In genomic region chr1:88701870-88702661, GRCm38 (mm10) we compare ENCODE assay signal across 7 mouse cellular contexts. TPM values are rescaled to one million over a fixed set of nuclear protein-coding genes. Genes with fewer than 3 reads are reported as not detected.
A peak's percentile ranks its signal among the peaks of the same experiment; 100 is the strongest.
DNase-seq lines count a peak whose midpoint lies in the region; ATAC-seq and TF ChIP-seq lines count a peak whose summit lies in the region.

Arl4c (minus strand) TSS chr1:88702221.

- H3K4me3 ChIP-seq in embryonic facial prominence, embryonic 11.5 days (ENCODE audit: low read depth, low read length): peak within 1 kb of the TSS; percentile 78
- H3K4me3 ChIP-seq in heart, adult 2 months: peak within 1 kb of the TSS; percentile 81
- H3K4me3 ChIP-seq in kidney, adult 2 months (ENCODE audit: insufficient read depth, low read depth, low read length): peak within 1 kb of the TSS; percentile 52
- H3K4me3 ChIP-seq in limb, embryonic 13.5 days: peak within 1 kb of the TSS; percentile 84
- peak within 1 kb of the TSS; percentile 97 for H3K4me3 ChIP-seq in midbrain, embryonic 14.5 days (replicated peaks; ENCODE audit: low read depth, low read length)

- TF ChIP-seq EP300 in heart, adult 2 months (IDR thresholded peaks at IDR 0.05; ENCODE audit: insufficient read depth, low read depth, low read length): no peak

- WGBS in embryonic facial prominence, embryonic 11.5 days: under 1% methylated on average over 90 of the region's 91 CpGs
- 1% methylated on average over 89 of the region's 91 CpGs for WGBS in heart, adult 2 months
- 1% methylated on average over 89 of the region's 91 CpGs for WGBS in kidney, adult 2 months
- WGBS in limb, embryonic 13.5 days: under 1% methylated on average over 89 of the region's 91 CpGs
- under 1% methylated on average over 91 of the region's 91 CpGs for WGBS in midbrain, embryonic 14.5 days

- no peaks in the 10 kb centered on the region for H3K27me3 ChIP-seq in embryonic facial prominence, embryonic 11.5 days (ENCODE audit: control insufficient read depth, insufficient read depth, low read length)
- H3K27me3 ChIP-seq in heart, adult 2 months (ENCODE audit: control insufficient read depth, insufficient read depth, low read length): no peaks in the 10 kb centered on the region
- H3K27me3 ChIP-seq in kidney, adult 2 months (replicated peaks; ENCODE audit: control insufficient read depth, insufficient read depth, low read length): no peaks in the 10 kb centered on the region
- H3K27me3 ChIP-seq in limb, embryonic 13.5 days: 0 out of 2 replicates have a peak, but pooled peaks cover 4% of the 10 kb centered on the region
- H3K27me3 ChIP-seq in midbrain, embryonic 14.5 days (ENCODE audit: control insufficient read depth, insufficient read depth, low read length): no peaks in the 10 kb centered on the region

- peak; percentile 80 for ATAC-seq in embryonic facial prominence, embryonic 11.5 days (replicated peaks; ENCODE audit: insufficient number of reproducible peaks, low FRiP score, low TSS enrichment, low read depth)
- ATAC-seq in limb, embryonic 13.5 days (ENCODE audit: low FRiP score, low read depth): peak; percentile 89
- peak; percentile 82 for ATAC-seq in midbrain, embryonic 14.5 days (ENCODE audit: low FRiP score, low TSS enrichment)

- H3K9me3 ChIP-seq in embryonic facial prominence, embryonic 11.5 days (replicated peaks; ENCODE audit: control insufficient read depth, low read length): no peaks in the 10 kb centered on the region
- no peaks in the 10 kb centered on the region for H3K9me3 ChIP-seq in limb, embryonic 13.5 days
- H3K9me3 ChIP-seq in midbrain, embryonic 14.5 days (ENCODE audit: control insufficient read depth, low read length): no peaks in the 10 kb centered on the region

- peak within 1 kb of the TSS; percentile 84 for H3K4me2 ChIP-seq in embryonic facial prominence, embryonic 11.5 days (ENCODE audit: low read depth, low read length)
- H3K4me2 ChIP-seq in limb, embryonic 13.5 days (replicated peaks): peak within 1 kb of the TSS; percentile 90
- H3K4me2 ChIP-seq in midbrain, embryonic 14.5 days (ENCODE audit: low read length): peak within 1 kb of the TSS; percentile 89

- peak; percentile 35 for TF ChIP-seq CTCF in heart, adult 2 months (IDR thresholded peaks at IDR 0.05)
- no peak for TF ChIP-seq CTCF in kidney, adult 2 months (conservative IDR thresholded peaks at IDR 0.05; ENCODE audit: insufficient read depth, insufficient read length, low read depth, low read length)

- peak within 1 kb of the TSS; percentile 83 for H3K27ac ChIP-seq in embryonic facial prominence, embryonic 11.5 days (replicated peaks; ENCODE audit: low read depth, low read length)
- peak within 1 kb of the TSS; percentile 88 for H3K27ac ChIP-seq in heart, adult 2 months
- peak within 1 kb of the TSS; percentile 45 for H3K27ac ChIP-seq in kidney, adult 2 months (ENCODE audit: insufficient read depth, low read depth, low read length)
- H3K27ac ChIP-seq in limb, embryonic 13.5 days: peak within 1 kb of the TSS; percentile 85
- peak within 1 kb of the TSS; percentile 99 for H3K27ac ChIP-seq in midbrain, embryonic 14.5 days (replicated peaks; ENCODE audit: low read depth, low read length)

- no peaks in the 10 kb centered on the region; the same call in 1 of the 2 replicates for H3K79me2 ChIP-seq in heart, adult 2 months (replicated peaks; ENCODE audit: control insufficient read depth, insufficient read depth, low read length)

- no peaks in the 10 kb centered on the region for H3K36me3 ChIP-seq in embryonic facial prominence, embryonic 11.5 days (replicated peaks; ENCODE audit: control insufficient read depth, insufficient read depth, low read depth, low read length)
- H3K36me3 ChIP-seq in heart, adult 2 months (ENCODE audit: control insufficient read depth, insufficient read depth, low read length): no peaks in the 10 kb centered on the region
- no peaks in the 10 kb centered on the region for H3K36me3 ChIP-seq in kidney, adult 2 months (ENCODE audit: control insufficient read depth, insufficient read depth, low read length)
- peaks cover 9% of the 10 kb centered on the region; the same call in 1 of the 2 replicates for H3K36me3 ChIP-seq in limb, embryonic 13.5 days
- peaks cover 10% of the 10 kb centered on the region for H3K36me3 ChIP-seq in midbrain, embryonic 14.5 days (ENCODE audit: control insufficient read depth, insufficient read depth, low read length)

- TF ChIP-seq POLR2A in heart, adult 2 months (IDR thresholded peaks at IDR 0.05; ENCODE audit: insufficient read depth, low read depth, low read length): peak; percentile 59; the same call in 1 of the 2 replicates
- TF ChIP-seq POLR2A in kidney, adult 2 months (IDR thresholded peaks at IDR 0.05; ENCODE audit: low read depth, low read length): no peak

- H3K9ac ChIP-seq in embryonic facial prominence, embryonic 11.5 days (replicated peaks; ENCODE audit: low read length): peak within 1 kb of the TSS; percentile 85
- H3K9ac ChIP-seq in heart, adult 2 months (ENCODE audit: low read depth, low read length): peak within 1 kb of the TSS; percentile 74
- H3K9ac ChIP-seq in limb, embryonic 13.5 days: peak within 1 kb of the TSS; percentile 88
- peak within 1 kb of the TSS; percentile 99 for H3K9ac ChIP-seq in midbrain, embryonic 14.5 days (replicated peaks; ENCODE audit: low read length)

- DNase-seq in adrenal gland, postnatal 25 days: peak; percentile 89
- DNase-seq in embryonic facial prominence, embryonic 11.5 days (ENCODE audit: low spot score): peak; percentile 84
- DNase-seq in heart, adult 2 months: peak; percentile 91 to 92
- peak; percentile 82 for DNase-seq in kidney, adult 2 months
- DNase-seq in midbrain, embryonic 14.5 days: peak; percentile 91
- DNase-seq in spleen, adult 12 weeks (ENCODE audit: low spot score): peak; percentile 42

- H3K4me1 ChIP-seq in embryonic facial prominence, embryonic 11.5 days (ENCODE audit: control insufficient read depth, insufficient read depth, low read length): no peaks in the 10 kb centered on the region; the same call in 1 of the 2 replicates
- H3K4me1 ChIP-seq in heart, adult 2 months (ENCODE audit: control insufficient read depth, insufficient read depth, low read length): peaks cover 5% of the 10 kb centered on the region
- H3K4me1 ChIP-seq in kidney, adult 2 months (ENCODE audit: control insufficient read depth, insufficient read depth, low read length): no peaks in the 10 kb centered on the region
- H3K4me1 ChIP-seq in limb, embryonic 13.5 days: peaks cover 33% of the 10 kb centered on the region
- peaks cover 18% of the 10 kb centered on the region; the same call in 1 of the 2 replicates for H3K4me1 ChIP-seq in midbrain, embryonic 14.5 days (ENCODE audit: control insufficient read depth, insufficient read depth, low read length)

- intact Hi-C loops in heart, adult 2 months (cut with DNase I): loop anchor here (5.0 kb wide), 2 partner anchors 40 to 65 kb away; no protein-coding TSS in a partner anchor

RNA-seq across cellular contexts. Expression of gene Arl4c, which starts in this region (rescaled TPM):
- 11.0 and 12.0 TPM in 2 replicates for total RNA-seq in adrenal gland, postnatal 25 days (2021)
- 6.4 and 6.7 TPM in 2 replicates for polyA plus RNA-seq in embryonic facial prominence, embryonic 11.5 days (2014; fragmentation: Nextera tagmentation; extraction: Ambion mirVana)
- total RNA-seq in heart, adult 2 months (2021): 1 to 10 TPM; 4.5 to 4.9 TPM
- polyA plus RNA-seq in heart, adult 2 months (2012; rRNA removed): 3.4 and 3.6 TPM in 2 replicates
- 3.9 and 6.1 TPM in 2 replicates for polyA plus RNA-seq in kidney, adult 2 months (2012; rRNA removed)
- polyA plus RNA-seq in limb, embryonic 13.5 days (2015; fragmentation: Nextera tagmentation; extraction: Ambion mirVana): 10.2 and 11.5 TPM in 2 replicates
- polyA plus RNA-seq in midbrain, embryonic 14.5 days (2014; fragmentation: Nextera tagmentation; extraction: Ambion mirVana): 23.4 and 30.3 TPM in 2 replicates

Comparison
In these comparisons a context has a peak if more than half of its experiments do, and no peak if none do; other contexts are left out.
1. Peak in every context shown above with its lines: DNase-seq, ATAC-seq, H3K4me3 ChIP-seq and H3K27ac ChIP-seq.
2. H3K27ac ChIP-seq: peak in every context shown above with its lines; median percentile 99 in midbrain, embryonic 14.5 days; 88 in heart, adult 2 months; 85 in limb, embryonic 13.5 days; 83 in embryonic facial prominence, embryonic 11.5 days; 45 in kidney, adult 2 months.